Mouse (Mus musculus): Measurements from ENCODE around the gene Trpv4. TPM values are rescaled to one million over a fixed set of nuclear protein-coding genes. Genes with fewer than 3 reads are reported as not detected.

Gene Trpv4
- polyA plus RNA-seq, 1 experiment from 2014 or later = 0.92 TPM

- Histone ChIP-seq H3K36me3 (no peaks in the 10 kb centered on the region), H3K27ac (no peak overlapping the region), H3K27me3 (replicated peaks) (no peaks in the 10 kb centered on the region), H3K4me1 (replicated peaks) (peaks cover 21% of the 10 kb centered on the region), H3K4me3 (replicated peaks) (no peak overlapping the region), H3K9me3 (no peaks in the 10 kb centered on the region), H3K9ac (no peak overlapping the region), H3K4me2 (replicated peaks) (no peak overlapping the region)
- ATAC-seq = no peak
These were observed 29.7 kb upstream of the Trpv4 start for GRCm38 (mm10) chr5:114687901-114688300.

- WGBS = 72% methylated on average over 7 of the region's 7 CpGs
- H3K27ac ChIP-seq = no peak overlapping the region
These were observed 28.5 kb upstream of the Trpv4 start for GRCm38 (mm10) chr5:114686726-114687210.

GRCm38 (mm10) chr5:114685986-114686385 is 27.8 kb upstream of the Trpv4 start:
- Histone ChIP-seq H3K4me3 (replicated peaks) (no peak overlapping the region), H3K36me3 (no peaks in the 10 kb centered on the region), H3K9me3 (no peaks in the 10 kb centered on the region), H3K27me3 (replicated peaks) (no peaks in the 10 kb centered on the region), H3K4me1 (replicated peaks) (peaks cover 17% of the 10 kb centered on the region), H3K4me2 (replicated peaks) (no peak overlapping the region), H3K9ac (no peak overlapping the region), H3K27ac (no peak overlapping the region)
- no peak for ATAC-seq
- 93% methylated on average over 5 of the region's 5 CpGs for WGBS

More at GRCm38 (mm10) chr5:114686726-114687210, 28.5 kb upstream of the Trpv4 start:
- H3K4me3 ChIP-seq (replicated peaks) = no peak overlapping the region
- H3K4me1 ChIP-seq (replicated peaks) = peaks cover 21% of the 10 kb centered on the region
- H3K9me3 ChIP-seq = no peaks in the 10 kb centered on the region
- no peaks in the 10 kb centered on the region for H3K27me3 ChIP-seq (replicated peaks)
- no peak overlapping the region; the same call in 1 of the 2 replicates for H3K9ac ChIP-seq
- H3K4me2 ChIP-seq (replicated peaks) = no peak overlapping the region
- H3K36me3 ChIP-seq = no peaks in the 10 kb centered on the region
- ATAC-seq = no peak

- Histone ChIP-seq H3K27me3 (replicated peaks) (no peaks in the 10 kb centered on the region), H3K4me3 (replicated peaks) (no peak overlapping the region), H3K4me2 (replicated peaks) (no peak overlapping the region), H3K36me3 (no peaks in the 10 kb centered on the region; the same call in 1 of the 2 replicates), H3K4me1 (replicated peaks) (peaks cover 7% of the 10 kb centered on the region; the same call in 1 of the 2 replicates), H3K9me3 (no peaks in the 10 kb centered on the region), H3K27ac (no peak overlapping the region), H3K9ac (no peak overlapping the region)
- no peak for ATAC-seq
- WGBS = 67% methylated on average over 8 of the region's 8 CpGs
These were observed 23.5 kb upstream of the Trpv4 start for GRCm38 (mm10) chr5:114681717-114682116.

GRCm38 (mm10) chr5:114680676-114681285 is 22.6 kb upstream of the Trpv4 start:
- Histone ChIP-seq H3K4me2 (replicated peaks) (no peak overlapping the region), H3K4me1 (replicated peaks) (peaks cover 7% of the 10 kb centered on the region; the same call in 1 of the 2 replicates), H3K36me3 (no peaks in the 10 kb centered on the region; the same call in 1 of the 2 replicates), H3K9me3 (no peaks in the 10 kb centered on the region), H3K27me3 (replicated peaks) (no peaks in the 10 kb centered on the region), H3K4me3 (replicated peaks) (no peak overlapping the region), H3K9ac (no peak overlapping the region), H3K27ac (no peak overlapping the region)
- WGBS = 56% methylated on average over 19 of the region's 19 CpGs
- ATAC-seq = no peak

GRCm38 (mm10) chr5:114679841-114680591 is 21.8 kb upstream of the Trpv4 start:
- no peaks in the 10 kb centered on the region for H3K27me3 ChIP-seq (replicated peaks)
- ATAC-seq = no peak
- H3K9me3 ChIP-seq = no peaks in the 10 kb centered on the region
- peaks cover 7% of the 10 kb centered on the region; the same call in 1 of the 2 replicates for H3K4me1 ChIP-seq (replicated peaks)
- no peak overlapping the region for H3K4me2 ChIP-seq (replicated peaks)
- no peak overlapping the region for H3K4me3 ChIP-seq (replicated peaks)
- 78% methylated on average over 17 of the region's 17 CpGs for WGBS
- no peak overlapping the region for H3K27ac ChIP-seq
- H3K9ac ChIP-seq = no peak overlapping the region
- no peaks in the 10 kb centered on the region; the same call in 1 of the 2 replicates for H3K36me3 ChIP-seq

- no peak overlapping the region for H3K9ac ChIP-seq
- no peaks in the 10 kb centered on the region for H3K27me3 ChIP-seq (replicated peaks)
- no peaks in the 10 kb centered on the region for H3K9me3 ChIP-seq
- 85% methylated on average over 8 of the region's 8 CpGs for WGBS
- H3K4me1 ChIP-seq (replicated peaks) = no peaks in the 10 kb centered on the region
- no peak for ATAC-seq
- no peak overlapping the region for H3K4me3 ChIP-seq (replicated peaks)
- H3K36me3 ChIP-seq = peaks cover 9% of the 10 kb centered on the region; the same call in 1 of the 2 replicates
- no peak overlapping the region for H3K4me2 ChIP-seq (replicated peaks)
- no peak overlapping the region for H3K27ac ChIP-seq
These were observed 16.4 kb upstream of the Trpv4 start for GRCm38 (mm10) chr5:114674594-114674993.

GRCm38 (mm10) chr5:114673114-114673513 is 14.9 kb upstream of the Trpv4 start:
- Histone ChIP-seq H3K9ac (no peak overlapping the region), H3K4me2 (replicated peaks) (no peak overlapping the region), H3K27me3 (replicated peaks) (no peaks in the 10 kb centered on the region), H3K36me3 (peaks cover 9% of the 10 kb centered on the region; the same call in 1 of the 2 replicates), H3K4me3 (replicated peaks) (no peak overlapping the region), H3K27ac (no peak overlapping the region), H3K4me1 (replicated peaks) (no peaks in the 10 kb centered on the region), H3K9me3 (no peaks in the 10 kb centered on the region)
- 87% methylated on average over 13 of the region's 13 CpGs for WGBS
- no peak for ATAC-seq

GRCm38 (mm10) chr5:114669014-114669413 is 10.8 kb upstream of the Trpv4 start:
- Histone ChIP-seq H3K27ac (no peak overlapping the region), H3K4me1 (replicated peaks) (peaks cover 4% of the 10 kb centered on the region; the same call in 1 of the 2 replicates), H3K9ac (no peak overlapping the region), H3K36me3 (0 out of 2 replicates have a peak, but pooled peaks cover 9% of the 10 kb centered on the region), H3K9me3 (no peaks in the 10 kb centered on the region), H3K4me2 (replicated peaks) (no peak overlapping the region), H3K4me3 (replicated peaks) (no peak overlapping the region), H3K27me3 (replicated peaks) (no peaks in the 10 kb centered on the region)
- WGBS = 92% methylated on average over 5 of the region's 5 CpGs
- no peak for ATAC-seq

- H3K9me3 ChIP-seq = no peaks in the 10 kb centered on the region
- ATAC-seq = peak; percentile 98
- H3K36me3 ChIP-seq = 0 out of 2 replicates have a peak, but pooled peaks cover 3% of the 10 kb centered on the region
- H3K4me1 ChIP-seq (replicated peaks) = peaks cover 7% of the 10 kb centered on the region; the same call in 1 of the 2 replicates
- peak overlapping the region; percentile 60 for H3K4me2 ChIP-seq (replicated peaks)
- WGBS = 3% methylated on average over 36 of the region's 36 CpGs
- H3K9ac ChIP-seq = no peak overlapping the region
- H3K27ac ChIP-seq = no peak overlapping the region
- H3K27me3 ChIP-seq (replicated peaks) = no peaks in the 10 kb centered on the region
- H3K4me3 ChIP-seq (replicated peaks) = peak overlapping the region; percentile 26
These were observed 9.1 kb upstream of the Trpv4 start for GRCm38 (mm10) chr5:114667228-114667856.

- no peak overlapping the region for H3K4me3 ChIP-seq (replicated peaks)
- no peaks in the 10 kb centered on the region for H3K27me3 ChIP-seq (replicated peaks)
- no peak for ATAC-seq
- H3K4me1 ChIP-seq (replicated peaks) = peaks cover 7% of the 10 kb centered on the region; the same call in 1 of the 2 replicates
- WGBS = 65% methylated on average over 1 of the region's 1 CpGs
- no peaks in the 10 kb centered on the region for H3K9me3 ChIP-seq
- H3K9ac ChIP-seq = no peak overlapping the region
- no peak overlapping the region for H3K4me2 ChIP-seq (replicated peaks)
- H3K27ac ChIP-seq = no peak overlapping the region
- H3K36me3 ChIP-seq = 0 out of 2 replicates have a peak, but pooled peaks cover 3% of the 10 kb centered on the region
These were observed 8.4 kb upstream of the Trpv4 start for GRCm38 (mm10) chr5:114666659-114667058.

GRCm38 (mm10) chr5:114664750-114665149 is 6.5 kb upstream of the Trpv4 start:
- no peaks in the 10 kb centered on the region for H3K9me3 ChIP-seq
- 71% methylated on average over 7 of the region's 7 CpGs for WGBS
- H3K9ac ChIP-seq = no peak overlapping the region
- H3K4me3 ChIP-seq (replicated peaks) = no peak overlapping the region
- no peak for ATAC-seq
- no peaks in the 10 kb centered on the region for H3K36me3 ChIP-seq
- H3K27me3 ChIP-seq (replicated peaks) = no peaks in the 10 kb centered on the region
- peaks cover 7% of the 10 kb centered on the region; the same call in 1 of the 2 replicates for H3K4me1 ChIP-seq (replicated peaks)
- H3K4me2 ChIP-seq (replicated peaks) = no peak overlapping the region
- H3K27ac ChIP-seq = no peak overlapping the region
